Mouse (Mus musculus): ENCODE data around the gene H2-Aa.

DNA sequence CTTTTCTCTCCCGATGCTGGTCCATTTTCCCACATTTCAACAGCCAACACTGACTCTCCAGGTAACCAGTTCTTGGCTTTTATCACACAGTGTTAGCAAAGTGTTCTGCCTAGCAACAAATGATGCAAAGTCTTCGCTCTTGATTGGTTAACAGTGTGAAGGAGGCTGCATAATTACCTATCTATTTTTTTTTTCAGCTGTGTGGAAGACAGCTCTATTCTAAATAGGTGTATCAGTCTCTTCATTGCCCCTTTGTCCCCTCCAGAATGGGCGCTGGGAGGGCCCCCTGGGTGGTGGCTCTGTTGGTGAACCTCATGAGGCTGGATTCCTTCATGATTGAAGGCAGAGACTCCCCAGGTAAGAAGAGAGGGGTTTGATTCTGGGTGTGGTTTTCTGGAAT is 48.9 kb downstream of the H2-Aa start, which contains the start of gene H2-Ob:
- TF ChIP-seq TAL1 (IDR thresholded peaks at IDR 0.05; ENCODE audit: low read length) (no peak), GATA1 (IDR thresholded peaks at IDR 0.05; ENCODE audit: low read length) (no peak)

Data from erythroblast, embryonic 14.5 days (primary cell).